Mouse (Mus musculus) urinary bladder, postnatal 25 days (tissue): Measurements from ENCODE around the gene Ankrd44.

Experiments used
- DNase-seq: peaks from one replicate; pipeline ENCODE4 v3.0.0; 2022; ENCODE audit warnings: low spot score

The Ankrd44 gene

GRCm38 (mm10) chr1:54847238-54847637 lies 78.9 kb downstream of the Ankrd44 start:
- DNase-seq: no peak

GRCm38 (mm10) chr1:54846346-54847000 lies 79.7 kb downstream of the Ankrd44 start:
- DNase-seq: no peak

- DNase-seq: no peak
Observed at GRCm38 (mm10) chr1:54844361-54844760, 81.8 kb downstream of the Ankrd44 start.

GRCm38 (mm10) chr1:54842765-54843461 lies 83.3 kb downstream of the Ankrd44 start:
- DNase-seq: no peak

GRCm38 (mm10) chr1:54841788-54842187 lies 84.4 kb downstream of the Ankrd44 start:
- no peak for DNase-seq

- DNase-seq: no peak
Observed at GRCm38 (mm10) chr1:54840040-54840439, 86.1 kb downstream of the Ankrd44 start.

- no peak for DNase-seq
Observed at GRCm38 (mm10) chr1:54838486-54838805, 87.7 kb downstream of the Ankrd44 start.

GRCm38 (mm10) chr1:54837721-54838485 lies 88.3 kb downstream of the Ankrd44 start:
- DNase-seq: no peak

GRCm38 (mm10) chr1:54835661-54836205 lies 90.5 kb downstream of the Ankrd44 start:
- no peak for DNase-seq

- no peak for DNase-seq
Observed at GRCm38 (mm10) chr1:54833221-54833620, 93.0 kb downstream of the Ankrd44 start.

- no peak for DNase-seq
Observed at GRCm38 (mm10) chr1:54832765-54833164, 93.4 kb downstream of the Ankrd44 start.

GRCm38 (mm10) chr1:54830223-54830622 lies 96.0 kb downstream of the Ankrd44 start:
- DNase-seq: no peak

GRCm38 (mm10) chr1:54829681-54830213 lies 96.4 kb downstream of the Ankrd44 start:
- DNase-seq: no peak

- DNase-seq: no peak
Observed at GRCm38 (mm10) chr1:54827827-54828226, 98.4 kb downstream of the Ankrd44 start.

GRCm38 (mm10) chr1:54827351-54827750 lies 98.8 kb downstream of the Ankrd44 start:
- DNase-seq: no peak

GRCm38 (mm10) chr1:54826426-54826986 lies 99.7 kb downstream of the Ankrd44 start:
- DNase-seq: peak; percentile 75

- DNase-seq: no peak
Observed at GRCm38 (mm10) chr1:54825718-54826425, 100.3 kb downstream of the Ankrd44 start.

- no peak for DNase-seq
Observed at GRCm38 (mm10) chr1:54824106-54824808, 101.9 kb downstream of the Ankrd44 start.

GRCm38 (mm10) chr1:54821797-54822196 lies 104.4 kb downstream of the Ankrd44 start:
- no peak for DNase-seq

GRCm38 (mm10) chr1:54815206-54815855 lies 110.9 kb downstream of the Ankrd44 start:
- no peak for DNase-seq
